Mouse (Mus musculus): ENCODE results near the gene Shd. TPM values are rescaled to one million over a fixed set of nuclear protein-coding genes. Genes with fewer than 3 reads are reported as not detected.

Gene Shd
- polyA plus RNA-seq, 1 experiment from 2014 or later: 182 TPM

DNA sequence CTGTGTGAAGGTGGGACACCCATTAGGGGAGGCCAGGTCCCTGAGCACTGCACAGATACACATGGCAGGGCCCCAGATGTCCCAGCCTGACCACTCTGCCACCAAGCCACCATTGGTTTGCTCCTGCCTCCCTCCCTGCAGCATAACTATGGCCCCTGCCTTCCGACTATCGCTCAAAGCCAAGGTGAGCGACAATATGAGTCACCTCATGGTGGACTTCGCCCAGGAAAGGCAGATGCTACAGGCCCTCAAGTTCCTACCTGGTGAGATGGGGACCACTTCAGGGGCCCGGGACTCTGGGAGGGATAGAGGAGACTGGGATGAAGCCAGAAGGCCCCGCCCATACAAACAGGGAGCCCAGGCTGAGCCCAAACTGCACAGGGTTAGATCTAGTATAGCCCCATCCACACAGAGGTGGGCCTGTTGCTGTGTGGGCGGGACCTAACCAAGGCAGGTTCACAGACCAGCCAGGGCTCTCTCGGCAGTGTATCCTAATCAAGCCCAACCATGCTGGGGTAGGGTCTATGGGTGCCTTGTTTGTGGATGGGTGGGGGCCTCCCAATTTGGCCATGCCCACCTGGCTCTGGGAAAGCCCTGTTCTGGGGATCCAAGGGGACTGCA lies 20.1 kb downstream of the Shd start:
- Histone ChIP-seq H3K4me1 (ENCODE audit: control insufficient read depth, insufficient read depth, low read depth, low read length) (peaks cover 11% of the 10 kb centered on the region), H3K36me3 (ENCODE audit: control insufficient read depth, insufficient read depth, low read length) (peaks cover 19% of the 10 kb centered on the region), H3K27me3 (replicated peaks; ENCODE audit: control insufficient read depth, insufficient read depth, low read length) (no peaks in the 10 kb centered on the region), H3K4me3 (ENCODE audit: low read length) (no peak overlapping the region), H3K27ac (ENCODE audit: low read depth, low read length) (no peak overlapping the region), H3K9me3 (ENCODE audit: control insufficient read depth, low read length) (no peaks in the 10 kb centered on the region), H3K4me2 (ENCODE audit: low read length) (no peak overlapping the region), H3K9ac (ENCODE audit: low read depth, low read length) (no peak overlapping the region)
- WGBS: 86% methylated on average over 8 of the region's 8 CpGs
- ATAC-seq: no peak

DNA sequence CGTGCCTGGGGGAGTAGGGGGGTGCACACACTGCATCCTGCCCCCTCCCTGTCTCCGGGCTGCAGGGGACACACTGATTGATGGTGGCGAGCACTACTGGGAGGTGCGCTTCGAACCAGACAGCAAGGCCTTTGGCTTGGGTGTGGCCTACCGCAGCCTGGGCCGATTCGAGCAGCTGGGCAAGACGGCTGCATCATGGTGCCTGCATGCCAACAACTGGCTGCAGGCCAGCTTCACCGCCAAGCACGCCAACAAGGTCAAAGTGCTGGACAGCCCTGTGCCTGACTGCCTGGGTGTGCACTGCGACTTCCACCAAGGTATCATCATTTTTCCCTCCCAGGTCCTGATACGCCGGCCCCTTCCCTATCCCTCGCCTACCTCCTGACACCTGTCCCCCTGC lies 25.7 kb downstream of the Shd start:
- no peak for ATAC-seq
- Histone ChIP-seq H3K27me3 (replicated peaks; ENCODE audit: control insufficient read depth, insufficient read depth, low read length) (peaks cover 9% of the 10 kb centered on the region), H3K9ac (ENCODE audit: low read depth, low read length) (no peak overlapping the region), H3K27ac (ENCODE audit: low read depth, low read length) (no peak overlapping the region), H3K4me2 (ENCODE audit: low read length) (no peak overlapping the region), H3K9me3 (ENCODE audit: control insufficient read depth, low read length) (no peaks in the 10 kb centered on the region), H3K4me1 (ENCODE audit: control insufficient read depth, insufficient read depth, low read depth, low read length) (no peaks in the 10 kb centered on the region; the same call in 1 of the 2 replicates), H3K36me3 (ENCODE audit: control insufficient read depth, insufficient read depth, low read length) (peaks cover 27% of the 10 kb centered on the region), H3K4me3 (ENCODE audit: low read length) (no peak overlapping the region)
- 69% methylated on average over 15 of the region's 15 CpGs for WGBS

DNA sequence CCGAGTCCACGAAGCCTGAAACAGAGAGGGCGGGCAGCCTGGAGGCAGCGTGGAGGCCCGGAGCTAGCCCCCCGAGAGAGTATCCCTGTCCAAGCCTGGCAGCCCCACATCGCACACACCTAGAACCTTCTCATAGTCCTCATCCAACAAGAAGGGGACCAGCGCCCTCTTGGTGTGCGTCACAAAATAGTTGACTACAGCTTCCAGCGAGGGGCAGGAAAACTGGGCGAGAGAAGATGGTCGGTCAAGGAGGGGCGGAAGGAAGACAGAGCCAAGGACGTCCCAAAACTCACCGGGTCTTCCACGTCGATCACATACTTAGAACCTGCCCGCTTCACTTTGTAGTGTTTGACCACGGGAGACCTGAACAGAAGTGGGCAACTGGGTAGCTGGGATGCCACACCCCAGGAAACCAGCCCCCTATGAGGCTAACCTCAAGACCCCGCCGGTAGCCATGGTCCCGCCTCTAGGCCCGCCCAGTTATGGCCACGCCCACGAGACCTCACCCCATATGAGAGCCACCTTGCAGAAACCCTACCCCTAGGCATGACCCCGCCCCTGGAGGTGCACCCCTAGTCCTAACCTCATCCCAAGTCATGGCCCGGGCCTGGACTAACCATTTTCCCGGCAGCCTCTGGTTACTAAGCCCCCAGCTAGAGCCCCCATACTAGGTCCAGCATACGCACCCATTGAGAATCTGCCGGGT lies 29.7 kb downstream of the Shd start:
- peaks cover 9% of the 10 kb centered on the region for H3K27me3 ChIP-seq (replicated peaks; ENCODE audit: control insufficient read depth, insufficient read depth, low read length)
- H3K36me3 ChIP-seq (ENCODE audit: control insufficient read depth, insufficient read depth, low read length): peaks cover 16% of the 10 kb centered on the region
- no peak overlapping the region; the same call in 1 of the 2 replicates for H3K4me2 ChIP-seq (ENCODE audit: low read length)
- no peak overlapping the region for H3K27ac ChIP-seq (ENCODE audit: low read depth, low read length)
- no peaks in the 10 kb centered on the region; the same call in 1 of the 2 replicates for H3K4me1 ChIP-seq (ENCODE audit: control insufficient read depth, insufficient read depth, low read depth, low read length)
- 7% methylated on average over 30 of the region's 30 CpGs for WGBS
- H3K9me3 ChIP-seq (ENCODE audit: control insufficient read depth, low read length): no peaks in the 10 kb centered on the region
- H3K9ac ChIP-seq (ENCODE audit: low read depth, low read length): no peak overlapping the region
- no peak overlapping the region for H3K4me3 ChIP-seq (ENCODE audit: low read length)
- peak; percentile 8; the same call in 1 of the 2 replicates for ATAC-seq

DNA sequence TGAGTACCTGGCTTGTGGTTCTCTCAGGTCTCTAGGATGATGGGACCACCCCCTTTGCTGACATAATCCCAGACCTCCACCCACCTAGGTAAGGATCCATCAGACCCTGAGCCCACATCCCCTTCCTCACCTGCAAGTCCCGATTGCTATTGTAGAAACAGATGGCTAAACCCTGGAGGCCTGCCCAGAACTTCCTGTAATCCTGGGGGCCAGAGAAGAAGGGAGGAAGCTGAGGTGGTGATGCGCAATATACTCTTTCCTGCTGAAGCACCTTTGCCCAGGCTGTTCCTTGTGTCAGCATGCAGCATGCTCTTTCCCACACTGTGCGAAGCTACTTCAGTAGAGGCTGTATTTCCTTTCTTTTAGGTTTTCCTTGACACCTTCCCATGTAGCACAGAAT lies 32.7 kb downstream of the Shd start:
- Histone ChIP-seq H3K4me3 (ENCODE audit: low read length) (no peak overlapping the region), H3K27me3 (replicated peaks; ENCODE audit: control insufficient read depth, insufficient read depth, low read length) (peaks cover 9% of the 10 kb centered on the region)
- WGBS: 76% methylated on average over 3 of the region's 3 CpGs

DNA sequence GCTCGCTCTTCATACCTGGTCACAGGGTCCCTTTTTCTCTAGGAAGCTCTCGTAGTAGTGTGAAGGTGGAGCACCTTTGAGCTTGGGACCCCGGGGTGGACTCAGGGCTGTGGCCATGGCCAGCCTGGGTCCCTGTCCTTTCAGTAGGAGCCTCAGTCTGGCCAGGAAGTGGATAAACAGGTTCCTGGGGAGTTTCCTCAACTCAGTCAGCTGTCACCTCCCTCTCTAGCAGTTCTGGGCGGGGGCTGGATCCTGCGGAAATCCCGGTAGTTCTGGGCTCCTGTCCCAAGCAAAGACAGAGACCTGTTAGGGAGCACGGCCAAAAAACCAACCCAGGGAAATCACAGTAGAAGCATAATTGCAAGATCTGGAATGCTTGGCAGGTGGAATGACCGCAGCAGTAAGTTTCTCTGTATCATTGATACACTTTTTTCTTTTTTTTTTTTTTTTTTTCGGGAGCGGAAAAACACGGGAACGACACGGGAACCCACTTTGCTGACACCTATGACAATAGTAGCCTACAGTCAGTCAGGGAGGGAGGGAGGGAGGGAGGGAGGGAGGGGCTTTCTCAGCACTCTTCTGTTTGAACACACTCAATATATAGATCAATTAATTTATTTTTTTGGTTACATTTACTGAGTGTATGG lies 35.3 kb downstream of the Shd start, which contains the start of the genes Stap2 and Mpnd:
Stap2 (minus strand) TSS at position 170 of the 647 bp plus-strand sequence.
Mpnd (plus strand) TSS at position 297 of the 647 bp plus-strand sequence.
- H3K9me3 ChIP-seq (ENCODE audit: control insufficient read depth, low read length): no peaks in the 10 kb centered on the region
- 50% methylated on average over 13 of the region's 13 CpGs for WGBS
- peak within 1 kb of the TSS; percentile 8; the same call in 1 of the 2 replicates for H3K4me3 ChIP-seq (ENCODE audit: low read length)
- peaks cover 13% of the 10 kb centered on the region for H3K4me1 ChIP-seq (ENCODE audit: control insufficient read depth, insufficient read depth, low read depth, low read length)
- H3K4me2 ChIP-seq (ENCODE audit: low read length): no peak within 1 kb of the TSS
- ATAC-seq: no peak
- H3K9ac ChIP-seq (ENCODE audit: low read depth, low read length): no peak within 1 kb of the TSS; the same call in 1 of the 2 replicates
- no peak within 1 kb of the TSS for H3K27ac ChIP-seq (ENCODE audit: low read depth, low read length)
- H3K27me3 ChIP-seq (replicated peaks; ENCODE audit: control insufficient read depth, insufficient read depth, low read length): peaks cover 1% of the 10 kb centered on the region
- H3K36me3 ChIP-seq (ENCODE audit: control insufficient read depth, insufficient read depth, low read length): no peaks in the 10 kb centered on the region

More for the DNA sequence above, 32.7 kb downstream of the Shd start:
- Histone ChIP-seq H3K4me1 (ENCODE audit: control insufficient read depth, insufficient read depth, low read depth, low read length) (peaks cover 5% of the 10 kb centered on the region), H3K27ac (ENCODE audit: low read depth, low read length) (no peak overlapping the region), H3K9me3 (ENCODE audit: control insufficient read depth, low read length) (no peaks in the 10 kb centered on the region), H3K4me2 (ENCODE audit: low read length) (no peak overlapping the region), H3K36me3 (ENCODE audit: control insufficient read depth, insufficient read depth, low read length) (no peaks in the 10 kb centered on the region), H3K9ac (ENCODE audit: low read depth, low read length) (no peak overlapping the region)
- no peak for ATAC-seq

DNA sequence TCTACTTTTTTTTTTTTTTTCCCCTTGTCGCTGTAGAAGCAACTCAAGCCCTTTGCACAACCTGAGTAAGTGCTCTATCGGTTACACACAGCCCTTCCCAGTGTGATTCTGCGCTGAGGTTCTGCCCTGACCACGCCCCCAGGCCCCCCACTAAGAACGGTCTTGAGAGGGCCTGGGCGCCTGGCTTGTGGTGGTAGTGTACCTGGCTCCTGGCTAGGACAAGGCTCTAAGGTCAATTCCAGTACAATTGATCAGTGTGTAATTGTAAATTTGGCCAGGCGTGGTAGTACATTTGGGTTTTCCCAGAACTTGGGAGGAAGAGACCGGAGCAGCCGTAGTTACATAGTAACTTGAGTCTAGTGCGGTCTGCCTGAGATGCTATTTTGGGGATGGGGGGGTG lies 36.7 kb downstream of the Shd start:
- Histone ChIP-seq H3K4me2 (ENCODE audit: low read length) (no peak overlapping the region), H3K36me3 (ENCODE audit: control insufficient read depth, insufficient read depth, low read length) (peaks cover 6% of the 10 kb centered on the region), H3K27me3 (replicated peaks; ENCODE audit: control insufficient read depth, insufficient read depth, low read length) (no peaks in the 10 kb centered on the region), H3K4me3 (ENCODE audit: low read length) (no peak overlapping the region), H3K9me3 (ENCODE audit: control insufficient read depth, low read length) (no peaks in the 10 kb centered on the region), H3K9ac (ENCODE audit: low read depth, low read length) (no peak overlapping the region), H3K27ac (ENCODE audit: low read depth, low read length) (no peak overlapping the region; the same call in 1 of the 2 replicates), H3K4me1 (ENCODE audit: control insufficient read depth, insufficient read depth, low read depth, low read length) (peaks cover 25% of the 10 kb centered on the region)
- ATAC-seq: no peak
- WGBS: 49% methylated on average over 10 of the region's 10 CpGs

DNA sequence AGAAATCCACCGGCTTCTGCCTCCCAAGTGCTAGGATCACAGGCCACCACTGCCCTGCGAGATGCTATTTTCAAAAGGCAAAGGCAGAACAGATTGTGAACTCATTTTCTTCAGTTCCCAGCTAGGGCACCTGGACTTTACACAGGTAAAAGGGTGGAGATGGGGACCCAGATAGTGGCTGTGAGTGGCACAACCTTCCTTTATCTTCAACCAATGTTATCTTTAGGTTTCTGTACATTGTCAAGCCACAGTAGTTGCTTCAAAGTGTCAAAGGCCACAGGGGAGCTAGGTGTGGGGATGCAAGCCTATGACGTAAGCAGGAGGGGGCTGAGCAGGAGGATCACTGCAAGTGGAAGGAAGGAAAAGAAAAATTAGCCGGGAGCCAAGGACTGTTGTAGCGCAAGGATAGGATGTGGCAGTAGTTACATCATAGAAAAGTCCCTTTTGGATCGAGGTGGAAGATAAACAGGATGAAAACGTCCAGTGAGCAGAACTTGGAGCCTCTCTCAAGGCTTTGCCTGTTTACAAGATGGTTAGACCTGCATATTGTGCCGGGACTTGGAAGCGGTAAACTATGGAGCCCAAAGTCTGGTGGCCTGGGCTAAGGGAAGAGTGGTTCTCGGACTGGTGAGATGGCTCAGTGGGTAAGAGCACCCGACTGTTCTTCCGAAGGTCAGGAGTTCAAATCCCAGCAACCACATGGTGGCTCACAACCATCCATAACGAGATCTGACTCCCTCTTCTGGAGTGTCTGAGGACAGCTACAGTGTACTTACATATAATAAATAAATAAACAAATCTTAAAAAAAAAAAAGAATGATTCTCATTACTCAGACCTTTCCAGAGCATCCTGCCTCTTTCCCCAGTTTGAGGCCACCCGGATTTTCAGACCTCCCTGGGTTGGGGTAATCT lies 37.4 kb downstream of the Shd start:
- ATAC-seq: peak; percentile 32; the same call in 1 of the 2 replicates
- H3K9me3 ChIP-seq (ENCODE audit: control insufficient read depth, low read length): no peaks in the 10 kb centered on the region
- peak overlapping the region; percentile 47; the same call in 1 of the 2 replicates for H3K9ac ChIP-seq (ENCODE audit: low read depth, low read length)
- H3K27me3 ChIP-seq (replicated peaks; ENCODE audit: control insufficient read depth, insufficient read depth, low read length): no peaks in the 10 kb centered on the region
- peaks cover 25% of the 10 kb centered on the region for H3K4me1 ChIP-seq (ENCODE audit: control insufficient read depth, insufficient read depth, low read depth, low read length)
- 35% methylated on average over 13 of the region's 14 CpGs for WGBS
- H3K4me2 ChIP-seq (ENCODE audit: low read length): peak overlapping the region; percentile 100
- peak overlapping the region; percentile 98 for H3K27ac ChIP-seq (ENCODE audit: low read depth, low read length)
- H3K36me3 ChIP-seq (ENCODE audit: control insufficient read depth, insufficient read depth, low read length): peaks cover 12% of the 10 kb centered on the region
- peak overlapping the region; percentile 94 for H3K4me3 ChIP-seq (ENCODE audit: low read length)

DNA sequence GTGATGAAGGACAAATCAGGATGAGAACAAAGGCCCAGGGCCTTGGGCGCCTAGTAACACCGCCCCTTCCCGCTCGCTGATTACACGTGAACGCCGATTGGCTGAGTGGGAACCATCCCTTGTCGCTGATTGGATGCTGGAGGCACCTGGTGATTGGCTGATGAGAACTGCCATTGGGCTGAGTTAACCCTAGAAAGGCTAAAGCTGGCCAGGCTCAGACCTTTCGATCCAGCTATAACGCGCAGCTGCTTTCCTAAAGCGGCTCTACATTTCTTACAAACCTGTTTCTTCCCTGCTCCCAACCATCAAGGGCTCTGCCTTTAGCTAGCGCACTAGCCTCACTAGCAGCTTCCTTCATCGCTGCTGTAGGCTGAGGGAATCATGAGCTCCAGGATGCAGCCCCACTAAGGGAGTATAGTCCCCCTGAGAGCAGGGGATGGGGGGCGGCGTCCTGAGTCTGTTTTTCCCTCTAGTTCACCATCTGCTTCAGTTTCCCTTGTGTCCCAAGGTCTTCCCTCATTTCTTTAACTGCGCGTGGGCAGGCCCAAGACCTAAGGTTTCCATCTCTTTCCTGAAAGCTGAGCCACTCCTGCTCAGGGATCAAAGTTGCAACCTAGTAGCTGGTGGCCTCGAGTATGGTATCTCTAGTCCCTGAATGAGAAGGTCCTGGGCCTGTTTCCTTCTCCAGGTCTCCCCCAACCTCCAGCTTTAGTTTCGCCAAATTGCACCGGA lies 38.3 kb downstream of the Shd start:
- Histone ChIP-seq H3K9me3 (ENCODE audit: control insufficient read depth, low read length) (no peaks in the 10 kb centered on the region), H3K4me3 (ENCODE audit: low read length) (peak overlapping the region; percentile 94), H3K27me3 (replicated peaks; ENCODE audit: control insufficient read depth, insufficient read depth, low read length) (no peaks in the 10 kb centered on the region), H3K27ac (ENCODE audit: low read depth, low read length) (peak overlapping the region; percentile 98), H3K36me3 (ENCODE audit: control insufficient read depth, insufficient read depth, low read length) (peaks cover 18% of the 10 kb centered on the region), H3K9ac (ENCODE audit: low read depth, low read length) (peak overlapping the region; percentile 94), H3K4me1 (ENCODE audit: control insufficient read depth, insufficient read depth, low read depth, low read length) (peaks cover 25% of the 10 kb centered on the region), H3K4me2 (ENCODE audit: low read length) (peak overlapping the region; percentile 100)
- under 1% methylated on average over 21 of the region's 21 CpGs for WGBS
- peak; percentile 94 for ATAC-seq

Data from hindbrain, embryonic 16.5 days (tissue).